Mouse (Mus musculus) hindbrain, embryonic 14.5 days (tissue): Measurements from ENCODE around the gene Chmp2a. TPM values are rescaled to one million over a fixed set of nuclear protein-coding genes. Genes with fewer than 3 reads are reported as not detected.

Experiments used
- ATAC-seq: fragments of 200-750 bp; cut with Nextera tagmentation; 2 replicates; pipeline ENCODE4 v1.8.0; 2017; ENCODE audit warnings: moderate number of reproducible peaks, mild to moderate bottlenecking, moderate TSS enrichment, moderate library complexity; ENCODE audit not compliant: low FRiP score
- DNase-seq: peaks from one replicate; pipeline ENCODE4 v3.0.0-alpha.2; 2015; ENCODE audit warnings: low spot score
- H3K27ac ChIP-seq: fragments of 300-500 bp; sonication (generic); 2 replicates; pipeline ENCODE4 v1.5.1; 2014; ENCODE audit warnings: mild to moderate bottlenecking, moderate library complexity
- H3K27me3 ChIP-seq: fragments of 300-500 bp; sonication (generic); 2 replicates; pipeline ENCODE4 v1.6.1; 2014; ENCODE audit warnings: mild to moderate bottlenecking, low read length, mixed read lengths; ENCODE audit not compliant: control insufficient read depth, insufficient read depth
- H3K36me3 ChIP-seq: fragments of 300-500 bp; sonication (generic); replicated peaks from 2 replicates; pipeline ENCODE4 v1.6.1; 2014; ENCODE audit not compliant: control insufficient read depth, insufficient read depth
- H3K4me1 ChIP-seq: fragments of 300-500 bp; sonication (generic); replicated peaks from 2 replicates; pipeline ENCODE4 v1.6.1; 2014; ENCODE audit warnings: antibody characterized with exemption, low read length, mixed read lengths; ENCODE audit not compliant: control insufficient read depth, insufficient read depth
- H3K4me2 ChIP-seq: fragments of 300-500 bp; sonication (generic); replicated peaks from 2 replicates; pipeline ENCODE4 v1.6.1; 2014; ENCODE audit warnings: mild to moderate bottlenecking, moderate library complexity
- H3K4me3 ChIP-seq: fragments of 300-500 bp; sonication (generic); replicated peaks from 2 replicates; pipeline ENCODE4 v1.5.1; 2014; ENCODE audit warnings: mild to moderate bottlenecking, low read length
- H3K9ac ChIP-seq: fragments of 300-500 bp; sonication (generic); 2 replicates; pipeline ENCODE4 v1.6.1; 2014
- H3K9me3 ChIP-seq: fragments of 300-500 bp; sonication (generic); 2 replicates; pipeline ENCODE4 v1.6.1; 2016; ENCODE audit warnings: low read length; ENCODE audit not compliant: control insufficient read depth
- WGBS: fragments of 180-500 bp; shearing (Covaris S2); extraction: QIAGEN DNeasy Blood & Tissue Kit; methylation state at CpG from one replicate; pipeline ENCODE4 v1.1.7; 2014; 5-methylcytosine and 5-hydroxymethylcytosine counted together
- polyA plus RNA-seq: library from polyadenylated mRNA; unstranded; fragments of >200 nt; fragmentation: Nextera tagmentation; extraction: Ambion mirVana; gene quantifications from 2 replicates; pipeline ENCODE4 v1.2.1, GENCODE M21; 2014

Gene Chmp2a
- polyA plus RNA-seq, 1 experiment from 2014 or later: 184 TPM

- peak overlapping the region; percentile 60 for H3K4me2 ChIP-seq
- H3K9ac ChIP-seq: peak overlapping the region; percentile 80; the same call in 1 of the 2 replicates
- 38% methylated on average over 57 of the region's 57 CpGs for WGBS
- DNase-seq: no peak
- H3K9me3 ChIP-seq: no peaks in the 10 kb centered on the region
- H3K27ac ChIP-seq: no peak overlapping the region
- H3K36me3 ChIP-seq: peaks cover 38% of the 10 kb centered on the region
- peak overlapping the region; percentile 14 for H3K4me3 ChIP-seq
- no peak for ATAC-seq
- no peaks in the 10 kb centered on the region for H3K27me3 ChIP-seq
- peaks cover 15% of the 10 kb centered on the region for H3K4me1 ChIP-seq
Measured at GRCm38 (mm10) chr7:13007341-13008092, 27.1 kb downstream of the Chmp2a start.

GRCm38 (mm10) chr7:13006531-13006930 lies 28.1 kb downstream of the Chmp2a start:
- Histone ChIP-seq H3K36me3 (peaks cover 38% of the 10 kb centered on the region), H3K27me3 (no peaks in the 10 kb centered on the region), H3K4me1 (peaks cover 15% of the 10 kb centered on the region), H3K4me3 (no peak overlapping the region), H3K27ac (no peak overlapping the region), H3K4me2 (no peak overlapping the region), H3K9me3 (no peaks in the 10 kb centered on the region), H3K9ac (no peak overlapping the region)
- 85% methylated on average over 10 of the region's 10 CpGs for WGBS
- DNase-seq (no peak), ATAC-seq (no peak)

- DNase-seq (no peak), ATAC-seq (no peak)
- no peak overlapping the region for H3K27ac ChIP-seq
Measured at GRCm38 (mm10) chr7:13006011-13006410, 28.6 kb downstream of the Chmp2a start.

GRCm38 (mm10) chr7:13003380-13003779 lies 31.2 kb downstream of the Chmp2a start:
- no peak for ATAC-seq
- peaks cover 38% of the 10 kb centered on the region for H3K36me3 ChIP-seq
- H3K4me3 ChIP-seq: no peak overlapping the region
- H3K4me2 ChIP-seq: no peak overlapping the region
- WGBS: 80% methylated on average over 5 of the region's 5 CpGs
- no peaks in the 10 kb centered on the region for H3K27me3 ChIP-seq
- no peak for DNase-seq
- no peak overlapping the region for H3K27ac ChIP-seq
- peaks cover 10% of the 10 kb centered on the region; the same call in 1 of the 2 replicates for H3K4me1 ChIP-seq
- no peak overlapping the region for H3K9ac ChIP-seq
- no peaks in the 10 kb centered on the region for H3K9me3 ChIP-seq

More at GRCm38 (mm10) chr7:13006011-13006410, 28.6 kb downstream of the Chmp2a start:
- 91% methylated on average over 17 of the region's 17 CpGs for whole genome bisulfite sequencing
- Histone ChIP-seq H3K9me3 (no peaks in the 10 kb centered on the region), H3K36me3 (peaks cover 38% of the 10 kb centered on the region), H3K4me3 (no peak overlapping the region), H3K9ac (no peak overlapping the region), H3K27me3 (no peaks in the 10 kb centered on the region), H3K4me2 (no peak overlapping the region), H3K4me1 (peaks cover 15% of the 10 kb centered on the region)

GRCm38 (mm10) chr7:13001584-13001983 lies 33.0 kb downstream of the Chmp2a start:
- DNase-seq: no peak
- no peak for ATAC-seq
- H3K27ac ChIP-seq: no peak overlapping the region
- no peak overlapping the region for H3K4me2 ChIP-seq
- H3K9me3 ChIP-seq: no peaks in the 10 kb centered on the region
- no peak overlapping the region for H3K9ac ChIP-seq
- WGBS: 92% methylated on average over 1 of the region's 1 CpGs
- peaks cover 32% of the 10 kb centered on the region for H3K36me3 ChIP-seq
- H3K4me3 ChIP-seq: no peak overlapping the region
- H3K27me3 ChIP-seq: no peaks in the 10 kb centered on the region
- no peaks in the 10 kb centered on the region for H3K4me1 ChIP-seq

GRCm38 (mm10) chr7:12998851-12999250 lies 35.8 kb downstream of the Chmp2a start, which contains the start of gene Trim28:
Gene Trim28 (plus strand): TSS chr7:12999114.
- H3K36me3 ChIP-seq: peaks cover 7% of the 10 kb centered on the region
- DNase-seq: no peak

GRCm38 (mm10) chr7:12998053-12998452 lies 36.6 kb downstream of the Chmp2a start, which contains the start of gene Slc27a5:
Gene Slc27a5 (minus strand): TSS chr7:12998192.
- no peaks in the 10 kb centered on the region for H3K9me3 ChIP-seq

More at GRCm38 (mm10) chr7:12998851-12999250, 35.8 kb downstream of the Chmp2a start, which contains the start of gene Trim28:
- Histone ChIP-seq H3K27me3 (no peaks in the 10 kb centered on the region), H3K4me3 (no peak within 1 kb of the TSS), H3K4me1 (no peaks in the 10 kb centered on the region), H3K27ac (no peak within 1 kb of the TSS), H3K9me3 (no peaks in the 10 kb centered on the region), H3K9ac (no peak within 1 kb of the TSS), H3K4me2 (no peak within 1 kb of the TSS)
- 85% methylated on average over 3 of the region's 3 CpGs for WGBS
- ATAC-seq: no peak

GRCm38 (mm10) chr7:12997230-12997629 lies 37.4 kb downstream of the Chmp2a start:
- H3K4me3 ChIP-seq: no peak overlapping the region
- no peak overlapping the region for H3K4me2 ChIP-seq
- H3K9me3 ChIP-seq: no peaks in the 10 kb centered on the region
- H3K4me1 ChIP-seq: no peaks in the 10 kb centered on the region
- DNase-seq: no peak
- ATAC-seq: no peak
- H3K9ac ChIP-seq: no peak overlapping the region
- 60% methylated on average over 5 of the region's 5 CpGs for WGBS
- no peaks in the 10 kb centered on the region for H3K27me3 ChIP-seq
- no peaks in the 10 kb centered on the region for H3K36me3 ChIP-seq
- no peak overlapping the region for H3K27ac ChIP-seq

More at GRCm38 (mm10) chr7:12998053-12998452, 36.6 kb downstream of the Chmp2a start, which contains the start of gene Slc27a5:
- ATAC-seq (no peak), DNase-seq (no peak)
- no peak within 1 kb of the TSS for H3K9ac ChIP-seq
- no peak within 1 kb of the TSS for H3K4me2 ChIP-seq
- no peak within 1 kb of the TSS for H3K4me3 ChIP-seq
- no peak within 1 kb of the TSS for H3K27ac ChIP-seq
- 79% methylated on average over 5 of the region's 5 CpGs for WGBS
- no peaks in the 10 kb centered on the region for H3K4me1 ChIP-seq
- H3K27me3 ChIP-seq: no peaks in the 10 kb centered on the region
- H3K36me3 ChIP-seq: no peaks in the 10 kb centered on the region

- Histone ChIP-seq H3K27me3 (no peaks in the 10 kb centered on the region), H3K4me1 (no peaks in the 10 kb centered on the region), H3K4me2 (no peak overlapping the region), H3K36me3 (no peaks in the 10 kb centered on the region), H3K9me3 (no peaks in the 10 kb centered on the region), H3K4me3 (no peak overlapping the region), H3K27ac (no peak overlapping the region), H3K9ac (no peak overlapping the region)
- no peak for ATAC-seq
- DNase-seq: no peak
Measured at GRCm38 (mm10) chr7:12995862-12996261, 38.7 kb downstream of the Chmp2a start.
